Mouse (Mus musculus): ENCODE data around the gene Herc3.

The Herc3 gene

DNA sequence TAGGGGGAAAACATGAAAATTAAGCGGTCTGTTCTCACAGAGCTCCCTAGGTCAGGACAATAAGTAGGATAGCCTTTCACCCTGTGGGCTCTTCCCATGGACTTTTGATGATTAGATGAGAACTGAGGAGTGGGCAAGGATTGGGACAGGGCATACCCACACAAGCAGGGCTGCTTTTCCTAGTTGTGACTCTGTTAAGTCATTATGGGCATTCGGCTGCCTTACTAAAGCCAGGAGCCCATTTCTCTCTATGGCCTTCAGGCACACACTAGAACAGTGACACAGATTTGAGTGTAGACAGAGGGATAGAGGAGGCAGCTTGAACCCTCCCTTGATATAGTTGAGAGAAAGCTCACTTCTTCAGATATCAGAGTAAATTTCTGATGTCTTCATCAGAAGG, 132.8 kb downstream of the Herc3 start:
- in situ Hi-C loops (cut with MboI; ENCODE audit: low sequenced_read_pairs), result no loop called here

DNA sequence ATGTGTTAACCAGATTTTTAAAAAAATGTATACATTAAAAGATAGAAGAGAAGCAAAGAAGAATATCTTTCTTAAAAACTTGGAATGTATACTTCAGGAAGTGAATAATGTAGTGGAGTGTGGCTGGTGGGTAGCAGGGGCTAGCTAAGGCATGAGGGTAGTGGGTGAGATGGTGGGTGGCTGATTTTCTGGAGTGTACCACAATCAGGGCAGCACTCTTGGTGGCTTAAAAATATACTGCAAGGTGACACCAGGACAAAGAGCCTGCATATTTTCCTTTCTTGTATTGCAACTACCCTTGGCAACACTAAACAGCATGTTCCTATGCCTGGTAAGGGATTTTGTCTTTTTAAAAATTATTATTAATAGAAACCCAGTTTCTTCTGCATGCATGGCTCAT, 133.3 kb downstream of the Herc3 start:
- in situ Hi-C loops (cut with MboI; ENCODE audit: low sequenced_read_pairs), result no loop called here

DNA sequence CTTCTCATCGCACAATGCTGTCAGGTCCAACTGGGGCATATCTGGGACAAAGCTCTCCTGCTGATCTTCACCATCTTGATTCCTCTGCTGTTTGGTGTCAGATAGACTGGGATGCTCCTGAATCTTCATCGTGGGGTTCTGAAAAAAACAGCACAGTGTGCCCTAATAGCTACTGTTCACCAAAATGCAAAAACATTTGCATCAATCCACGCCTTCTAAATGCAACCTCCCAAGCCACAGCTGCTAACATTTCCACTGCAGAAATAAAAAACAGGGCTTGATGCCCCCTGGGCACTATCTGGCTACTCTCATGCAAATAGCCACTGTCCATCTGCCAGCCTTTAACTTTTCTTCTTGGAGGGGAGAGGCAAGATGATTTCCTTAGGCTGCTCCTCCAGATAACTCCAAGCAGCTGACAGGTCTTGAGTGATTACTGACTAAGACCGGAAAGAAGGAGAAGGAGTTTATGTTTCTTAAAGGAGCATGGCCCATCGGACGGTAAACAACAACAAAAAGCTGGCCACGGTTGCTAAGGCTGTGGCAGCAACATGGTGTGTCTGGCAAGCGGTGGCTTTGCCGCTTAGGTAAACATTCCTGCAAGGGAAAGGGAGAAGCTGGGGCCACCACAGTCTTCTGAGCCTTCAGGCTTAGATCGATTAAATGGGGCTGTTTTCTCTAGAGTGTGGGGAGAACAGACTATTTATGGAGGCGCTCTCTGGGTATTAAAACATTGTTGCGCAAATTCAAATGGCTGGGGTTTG, 134.0 kb downstream of the Herc3 start:
- in situ Hi-C loops (cut with MboI; ENCODE audit: low sequenced_read_pairs), result no loop called here

DNA sequence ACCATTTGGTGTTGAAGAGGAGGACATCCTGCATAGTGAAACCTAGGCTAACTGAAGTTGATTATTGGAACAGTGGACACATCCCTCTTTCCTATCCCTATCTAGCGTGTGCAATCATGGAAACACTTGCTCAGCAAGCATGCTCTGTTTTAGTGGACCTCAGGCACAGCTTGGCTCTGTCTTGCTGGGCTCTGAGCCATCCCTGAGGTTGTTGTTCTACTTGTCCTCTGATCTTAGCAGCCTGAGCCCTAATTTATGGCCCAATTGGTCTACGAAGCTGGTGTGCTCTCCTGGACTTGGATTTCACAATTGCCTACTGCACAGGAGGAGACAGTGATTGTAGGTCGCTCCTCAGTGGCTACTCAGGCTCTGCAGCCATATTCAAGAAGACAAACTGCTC, 137.0 kb downstream of the Herc3 start:
- in situ Hi-C loops (cut with MboI; ENCODE audit: low sequenced_read_pairs), result no loop called here

Data from CH12F3 (cell line).